Mouse (Mus musculus) testis, adult 2 months (tissue): Measurements from ENCODE around the gene Ctdsp2.

Experiments
- CTCF ChIP-seq: fragments of 200-500 bp; IDR thresholded peaks from 2 replicates; pipeline ENCODE4 v1.5.1; 2012; ENCODE audit warnings: low read depth, mild to moderate bottlenecking, inconsistent platforms, low read length, moderate library complexity; ENCODE audit not compliant: control insufficient read depth, insufficient read depth, insufficient replicate concordance
- POLR2A ChIP-seq: fragments of 200-500 bp; IDR thresholded peaks from 2 replicates; pipeline ENCODE4 v1.6.1; 2012; ENCODE audit warnings: low read depth, mild to moderate bottlenecking, inconsistent platforms, low read length, moderate library complexity; ENCODE audit not compliant: control insufficient read depth

GRCm38 (mm10) chr10:126935121-126935520 lies 43.4 kb upstream of the Ctdsp2 start:
- TF ChIP-seq POLR2A, result no peak
- TF ChIP-seq CTCF, result no peak
